Mouse (Mus musculus): Measurements from ENCODE around the gene Prkag1.

The Prkag1 gene

GRCm38 (mm10) chr15:98853161-98853937 is 22.0 kb upstream of the Prkag1 start:
- ATAC-seq (ENCODE audit: low TSS enrichment) = no peak

- no peak for ATAC-seq (ENCODE audit: low TSS enrichment)
Measured at GRCm38 (mm10) chr15:98852733-98853132, 21.4 kb upstream of the Prkag1 start.

GRCm38 (mm10) chr15:98852071-98852470 is 20.8 kb upstream of the Prkag1 start:
- ATAC-seq (ENCODE audit: low TSS enrichment) = no peak

GRCm38 (mm10) chr15:98851229-98851818 is 20.0 kb upstream of the Prkag1 start:
- ATAC-seq (ENCODE audit: low TSS enrichment) = no peak

GRCm38 (mm10) chr15:98850668-98851067 is 19.3 kb upstream of the Prkag1 start:
- ATAC-seq (ENCODE audit: low TSS enrichment) = no peak

- no peak for ATAC-seq (ENCODE audit: low TSS enrichment)
Measured at GRCm38 (mm10) chr15:98849956-98850600, 18.8 kb upstream of the Prkag1 start.

GRCm38 (mm10) chr15:98849165-98849564 is 17.8 kb upstream of the Prkag1 start:
- no peak for ATAC-seq (ENCODE audit: low TSS enrichment)

- no peak for ATAC-seq (ENCODE audit: low TSS enrichment)
Measured at GRCm38 (mm10) chr15:98846140-98846539, 14.8 kb upstream of the Prkag1 start.

- ATAC-seq (ENCODE audit: low TSS enrichment) = no peak
Measured at GRCm38 (mm10) chr15:98845149-98845548, 13.8 kb upstream of the Prkag1 start.

GRCm38 (mm10) chr15:98843595-98844223 is 12.4 kb upstream of the Prkag1 start:
- ATAC-seq (ENCODE audit: low TSS enrichment) = no peak

- ATAC-seq (ENCODE audit: low TSS enrichment) = no peak
Measured at GRCm38 (mm10) chr15:98839671-98840585, 8.6 kb upstream of the Prkag1 start.

- no peak for ATAC-seq (ENCODE audit: low TSS enrichment)
Measured at GRCm38 (mm10) chr15:98839161-98839560, 7.8 kb upstream of the Prkag1 start.

- no peak for ATAC-seq (ENCODE audit: low TSS enrichment)
Measured at GRCm38 (mm10) chr15:98837743-98838103, 6.4 kb upstream of the Prkag1 start.

GRCm38 (mm10) chr15:98837006-98837742 is 5.9 kb upstream of the Prkag1 start:
- ATAC-seq (ENCODE audit: low TSS enrichment) = no peak

- ATAC-seq (ENCODE audit: low TSS enrichment) = no peak
Measured at GRCm38 (mm10) chr15:98835291-98835690, 4.0 kb upstream of the Prkag1 start.

- no peak for ATAC-seq (ENCODE audit: low TSS enrichment)
Measured at GRCm38 (mm10) chr15:98834059-98834458, 2.7 kb upstream of the Prkag1 start.

GRCm38 (mm10) chr15:98833281-98833680 is 2.0 kb upstream of the Prkag1 start:
- ATAC-seq (ENCODE audit: low TSS enrichment) = no peak

GRCm38 (mm10) chr15:98832161-98833058 is 1.1 kb upstream of the Prkag1 start:
- no peak for ATAC-seq (ENCODE audit: low TSS enrichment)

GRCm38 (mm10) chr15:98831684-98832035 is 339 bp upstream of the Prkag1 start:
- peak; percentile 8; the same call in 1 of the 2 replicates for ATAC-seq (ENCODE audit: low TSS enrichment)

- ATAC-seq (ENCODE audit: low TSS enrichment) = no peak
Measured at GRCm38 (mm10) chr15:98827611-98828011, 3.7 kb downstream of the Prkag1 start.

Data from frontal cortex, adult (tissue).